Mouse (Mus musculus) adrenal gland, postnatal 36 days (tissue): ENCODE measurements around the gene Olfr881. TPM values are rescaled to one million over a fixed set of nuclear protein-coding genes. Genes with fewer than 3 reads are reported as not detected.

ENCODE experiments used
- DNase-seq, 2 experiments: peaks; one replicate each; pipeline ENCODE4 v3.0.0; 2021; ENCODE audit warnings: mixed read lengths in 1 of 2
- long read RNA-seq, 2 experiments: library from polyadenylated mRNA; stranded (forward); transcript quantifications; one replicate each; pipeline ENCODE4 v2.0.0; 2021; ENCODE audit warnings: borderline sequencing depth in 2 of 2
- total RNA-seq, 2 experiments: library from RNA; stranded (reverse); gene quantifications; 2 replicates each; pipeline ENCODE4 v1.2.3; 2021

Gene Olfr881
- total RNA-seq, result not detected
- long read RNA-seq, experiment 1, result 0 reads
- long read RNA-seq, experiment 2, result 0 reads

DNA sequence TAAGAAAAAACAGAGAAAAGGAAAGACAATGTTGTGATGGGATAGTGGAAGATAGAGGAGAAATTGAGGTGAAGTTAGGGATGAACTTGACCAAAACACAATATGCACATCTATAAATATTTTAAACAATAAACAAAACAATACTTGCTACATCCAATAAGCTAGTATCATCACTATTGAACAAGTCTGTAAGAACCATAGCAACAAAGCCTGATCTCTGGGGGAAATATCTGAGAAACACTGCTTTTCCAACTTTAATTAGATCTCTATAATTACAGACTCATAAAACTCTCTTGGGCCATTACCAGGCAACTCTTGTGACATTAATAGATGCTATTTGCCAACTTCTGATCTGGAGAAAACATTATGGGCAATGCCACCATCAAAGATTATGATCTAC lies at the start of gene Olfr881:
Gene Olfr881 (plus strand): TSS at position 301 of the 400 bp plus-strand sequence.
- DNase-seq, result no peak

DNA sequence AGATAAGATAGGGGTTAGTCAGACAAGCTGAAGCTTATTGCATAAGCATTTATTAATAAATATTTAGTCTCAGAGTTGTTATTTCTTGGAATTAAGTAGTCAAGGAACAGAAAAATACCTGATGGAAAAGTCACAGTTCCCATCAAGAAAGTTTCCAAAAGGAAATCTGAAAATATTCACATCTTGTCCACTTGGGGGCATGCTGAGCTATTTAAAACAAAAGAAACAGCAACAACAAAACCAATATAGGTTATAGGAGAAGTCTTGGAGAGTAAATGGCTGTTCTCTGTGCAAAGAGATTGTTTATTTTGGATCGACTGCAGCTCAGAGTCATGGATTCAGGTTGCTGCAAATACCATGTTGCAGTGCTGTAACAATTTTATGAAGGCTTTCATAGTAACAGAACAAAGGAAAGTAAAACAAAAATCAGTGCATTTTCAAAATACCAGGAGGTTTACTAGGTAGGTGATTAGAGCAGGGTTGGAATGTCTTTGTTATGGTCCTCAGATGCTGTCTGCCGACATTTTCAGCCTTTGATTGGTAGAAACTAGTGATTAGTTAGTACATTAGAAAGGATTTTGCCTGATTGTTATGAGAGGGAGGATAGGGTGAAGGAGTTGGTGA lies 7.1 kb downstream of the Olfr881 start:
- no peak for DNase-seq

DNA sequence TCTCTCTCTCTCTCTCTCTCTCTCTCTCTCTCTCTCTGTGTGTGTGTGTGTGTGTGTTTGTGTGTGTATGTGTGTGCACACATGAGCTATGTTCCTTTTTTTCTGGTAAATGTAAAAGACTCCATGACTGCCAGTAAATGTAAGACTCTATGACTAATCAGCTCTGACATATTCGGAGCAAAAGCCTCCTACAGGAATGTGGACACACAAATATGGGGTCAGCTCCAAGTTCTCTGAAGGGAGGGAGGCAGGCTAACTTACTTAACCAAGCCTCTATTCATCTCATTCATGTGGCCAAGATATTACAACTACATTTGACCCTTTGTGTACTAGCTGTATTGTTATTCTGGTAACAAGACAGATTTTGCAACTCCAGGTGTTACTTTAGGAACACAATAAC lies 8.4 kb downstream of the Olfr881 start:
- no peak for DNase-seq

DNA sequence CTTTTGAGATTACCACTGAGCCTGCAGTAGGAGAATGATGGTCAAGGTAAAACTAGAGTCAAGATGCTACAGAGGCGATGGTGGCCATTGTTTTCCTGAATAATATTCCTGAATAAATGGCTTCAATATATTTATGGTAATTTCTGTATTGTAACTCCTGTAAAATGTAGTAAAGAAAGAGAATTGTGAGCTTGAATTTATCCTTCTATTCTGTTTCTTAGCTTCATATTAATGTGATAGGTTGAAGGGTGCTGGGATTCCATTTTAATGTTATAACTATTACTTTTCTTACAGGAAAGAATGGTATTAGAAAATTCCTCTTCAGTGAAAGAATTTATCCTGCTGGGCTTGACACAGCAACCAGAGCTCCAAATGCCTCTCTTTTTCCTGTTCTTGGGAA lies 33.9 kb downstream of the Olfr881 start, which contains the start of gene Olfr883:
Gene Olfr883 (plus strand): TSS at position 301 of the 400 bp plus-strand sequence.
- DNase-seq, result no peak

Other genes starting within 250 kb of the Olfr881 start
- gene Olfr874, start 246.7 kb upstream of the Olfr881 start, total RNA-seq, result not detected
- gene Olfr875, start 220.0 kb upstream of the Olfr881 start, total RNA-seq, result not detected
- not detected for gene Olfr876, start 188.8 kb upstream of the Olfr881 start, total RNA-seq
- gene Olfr877, start 137.6 kb upstream of the Olfr881 start, total RNA-seq, result 1 to 10 TPM in 1 of 2 experiments, not detected in 1; 1.1 TPM
- gene Olfr145, start 95.1 kb upstream of the Olfr881 start, total RNA-seq, result not detected
- gene Olfr878, start 74.0 kb upstream of the Olfr881 start, total RNA-seq, result not detected
- not detected for gene Olfr883, start 34.0 kb downstream of the Olfr881 start, total RNA-seq
- gene Olfr884, start 54.7 kb downstream of the Olfr881 start, total RNA-seq, result not detected
- not detected for gene Olfr885, start 69.5 kb downstream of the Olfr881 start, total RNA-seq
- gene Olfr887, start 92.2 kb downstream of the Olfr881 start, total RNA-seq, result not detected
- not detected for gene Olfr888, start 116.3 kb downstream of the Olfr881 start, total RNA-seq
- under 1 TPM; 0.13 to 0.66 TPM for gene Olfr889, start 123.4 kb downstream of the Olfr881 start, total RNA-seq
- gene Olfr890, start 150.7 kb downstream of the Olfr881 start, total RNA-seq, result not detected
- not detected for gene Olfr891, start 189.0 kb downstream of the Olfr881 start, total RNA-seq
- gene Olfr893, start 216.5 kb downstream of the Olfr881 start, total RNA-seq, result not detected
- not detected for gene Olfr894, start 226.2 kb downstream of the Olfr881 start, total RNA-seq